Mouse (Mus musculus): ENCODE results near the gene Dbt. TPM values are rescaled to one million over a fixed set of nuclear protein-coding genes. Genes with fewer than 3 reads are reported as not detected.
"Not testable (repeated sequence)": the region's sequence is repeated elsewhere in the genome, so short reads cannot be mapped to it uniquely, and the experiment has no call there.

Dbt gene
- polyA plus RNA-seq, 1 experiment from 2014 or later = 14.8 TPM

DNA sequence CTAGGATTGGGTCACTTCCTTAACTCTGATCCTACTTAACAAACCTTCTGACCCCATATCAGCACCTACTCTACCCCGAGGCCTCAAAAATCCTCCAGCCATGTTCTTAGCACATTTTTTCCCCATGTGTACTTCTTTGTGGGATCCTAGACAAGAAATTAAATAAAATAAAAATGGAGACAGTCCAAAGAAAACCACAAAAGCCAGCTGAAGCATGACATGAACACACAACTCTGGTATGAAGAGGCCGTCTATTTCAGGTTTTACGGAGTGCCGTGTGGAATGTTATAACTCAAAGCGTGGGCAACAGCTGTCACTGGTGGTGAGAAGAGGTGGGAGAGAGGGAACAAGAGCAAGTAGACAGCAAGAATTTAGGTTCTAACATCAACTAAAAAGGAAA is 38.5 kb downstream of the Dbt start:
- WGBS = 97% methylated on average over 5 of the region's 5 CpGs
- H3K9me3 ChIP-seq (replicated peaks) = no peaks in the 10 kb centered on the region
- no peaks in the 10 kb centered on the region for H3K27me3 ChIP-seq
- no peak overlapping the region for H3K4me3 ChIP-seq
- H3K4me1 ChIP-seq = no peaks in the 10 kb centered on the region
- H3K9ac ChIP-seq = no peak overlapping the region
- ATAC-seq (ENCODE audit: low FRiP score) = no peak
- H3K27ac ChIP-seq = no peak overlapping the region
- no peak overlapping the region for H3K4me2 ChIP-seq (replicated peaks)
- peaks cover 26% of the 10 kb centered on the region for H3K36me3 ChIP-seq

DNA sequence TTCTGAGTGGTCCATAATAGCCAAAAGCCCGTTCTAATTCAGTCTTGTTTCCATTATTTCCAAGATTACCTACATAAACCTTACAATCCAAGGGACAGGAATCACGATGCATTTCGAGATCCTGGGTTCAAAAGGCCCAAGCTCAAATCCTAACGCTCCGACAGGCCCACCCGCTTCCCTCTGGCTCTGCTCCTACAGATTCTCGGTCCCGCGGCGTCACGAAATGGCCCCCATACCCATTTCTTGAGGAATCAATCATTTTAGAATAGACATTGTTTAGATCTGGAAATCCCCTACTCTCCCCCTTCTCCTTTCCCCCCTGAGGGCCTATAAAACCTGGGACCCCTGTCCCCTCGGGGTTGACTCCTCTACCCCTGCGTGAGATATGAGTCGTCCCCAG is 48.4 kb downstream of the Dbt start:
- ATAC-seq (ENCODE audit: low FRiP score); H3K27ac ChIP-seq: not testable (repeated sequence)
- 95% methylated on average over 14 of the region's 14 CpGs for WGBS

DNA sequence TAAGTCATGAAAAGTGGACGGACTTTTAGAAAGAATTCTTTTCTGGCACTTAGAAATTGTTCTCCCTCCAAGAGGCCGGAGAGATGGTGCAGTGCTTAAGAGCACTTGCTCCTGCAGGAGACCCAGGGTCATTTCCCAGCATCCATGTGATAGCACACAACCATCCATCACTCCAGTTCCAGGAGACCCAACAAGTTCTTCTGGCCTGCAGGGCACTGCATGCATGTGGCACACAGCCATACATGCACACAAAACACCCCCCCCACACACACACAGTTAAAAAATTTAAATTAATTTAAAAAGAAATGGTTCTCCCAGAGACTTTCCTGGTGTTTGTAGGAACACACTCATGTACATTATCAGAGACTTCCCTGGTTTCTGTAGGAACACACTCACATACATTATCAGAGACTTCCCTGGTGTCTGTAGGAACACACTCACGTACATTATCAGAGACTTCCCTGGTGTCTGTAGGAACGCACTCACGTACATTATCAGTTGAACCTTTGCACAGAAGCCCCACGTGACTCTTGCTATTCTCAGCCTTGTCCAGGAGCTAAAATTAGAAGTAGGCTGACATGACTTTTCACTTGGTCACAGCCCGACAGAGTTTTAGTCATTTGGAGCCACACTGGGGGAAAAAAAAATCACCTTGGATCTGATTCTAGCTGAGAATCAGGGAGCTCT is 49.7 kb downstream of the Dbt start, which contains the start of gene Lrrc39:
TSS of gene Lrrc39 (plus strand) at position 566 of the 687 bp plus-strand sequence.
- no peaks in the 10 kb centered on the region for H3K4me1 ChIP-seq
- WGBS = 80% methylated on average over 7 of the region's 7 CpGs
- H3K27ac ChIP-seq = no peak within 1 kb of the TSS
- H3K36me3 ChIP-seq = no peaks in the 10 kb centered on the region
- H3K4me3 ChIP-seq = no peak within 1 kb of the TSS
- no peak within 1 kb of the TSS for H3K9ac ChIP-seq
- ATAC-seq (ENCODE audit: low FRiP score) = no peak
- H3K27me3 ChIP-seq = no peaks in the 10 kb centered on the region
- no peaks in the 10 kb centered on the region for H3K9me3 ChIP-seq (replicated peaks)
- no peak within 1 kb of the TSS for H3K4me2 ChIP-seq (replicated peaks)

More for the DNA sequence above, 48.4 kb downstream of the Dbt start:
- H3K27me3 ChIP-seq; H3K9me3 ChIP-seq (replicated peaks); H3K9ac ChIP-seq; H3K36me3 ChIP-seq; H3K4me3 ChIP-seq; H3K4me2 ChIP-seq (replicated peaks); H3K4me1 ChIP-seq: not testable (repeated sequence)

DNA sequence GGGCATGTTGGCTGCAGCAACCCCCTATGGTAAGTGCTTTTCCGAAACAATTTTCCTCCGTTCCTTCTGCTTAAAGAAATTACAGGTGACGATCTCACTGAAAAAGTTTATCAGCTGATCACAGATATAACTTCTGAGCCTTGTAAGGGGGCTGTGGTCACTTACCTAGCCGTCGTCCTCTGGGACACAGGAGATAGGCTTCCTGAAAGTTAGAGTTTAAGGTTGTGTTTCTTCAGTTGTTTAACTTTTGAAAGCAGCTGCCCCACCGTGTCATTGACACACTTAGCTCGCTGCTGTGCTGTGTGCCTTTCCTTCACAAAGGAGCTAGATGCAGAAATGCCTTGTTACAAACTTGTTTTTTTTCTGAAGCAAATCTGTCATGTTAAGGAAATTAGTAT is 50.2 kb downstream of the Dbt start:
- Histone ChIP-seq H3K4me2 (replicated peaks) (no peak overlapping the region), H3K9me3 (replicated peaks) (no peaks in the 10 kb centered on the region), H3K9ac (no peak overlapping the region), H3K27ac (no peak overlapping the region), H3K4me1 (no peaks in the 10 kb centered on the region), H3K4me3 (no peak overlapping the region), H3K27me3 (no peaks in the 10 kb centered on the region), H3K36me3 (no peaks in the 10 kb centered on the region)
- 83% methylated on average over 7 of the region's 7 CpGs for WGBS
- ATAC-seq (ENCODE audit: low FRiP score) = no peak

DNA sequence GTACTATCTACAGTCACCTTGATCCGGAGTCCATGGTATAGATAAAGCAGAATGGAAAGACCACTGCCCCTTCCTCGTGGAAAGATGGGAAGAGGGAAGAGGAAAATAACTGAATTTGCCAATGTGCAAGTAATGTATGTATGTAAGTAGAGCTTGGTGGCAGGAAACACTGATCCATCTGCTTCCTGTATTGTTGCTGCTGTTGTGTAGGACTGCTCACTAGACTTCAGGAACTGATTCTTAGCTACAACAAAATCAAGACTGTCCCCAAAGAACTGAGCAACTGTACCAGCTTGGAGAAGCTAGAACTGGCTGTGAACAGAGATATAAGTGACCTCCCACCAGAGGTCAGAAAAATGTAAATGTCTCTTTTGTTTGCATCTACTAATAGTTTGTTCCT is 57.8 kb downstream of the Dbt start:
- Histone ChIP-seq H3K9ac (no peak overlapping the region), H3K4me1 (no peaks in the 10 kb centered on the region), H3K4me3 (no peak overlapping the region), H3K9me3 (replicated peaks) (no peaks in the 10 kb centered on the region), H3K27ac (no peak overlapping the region), H3K4me2 (replicated peaks) (no peak overlapping the region), H3K36me3 (no peaks in the 10 kb centered on the region), H3K27me3 (no peaks in the 10 kb centered on the region)
- WGBS = 83% methylated on average over 2 of the region's 2 CpGs
- ATAC-seq (ENCODE audit: low FRiP score) = no peak

DNA sequence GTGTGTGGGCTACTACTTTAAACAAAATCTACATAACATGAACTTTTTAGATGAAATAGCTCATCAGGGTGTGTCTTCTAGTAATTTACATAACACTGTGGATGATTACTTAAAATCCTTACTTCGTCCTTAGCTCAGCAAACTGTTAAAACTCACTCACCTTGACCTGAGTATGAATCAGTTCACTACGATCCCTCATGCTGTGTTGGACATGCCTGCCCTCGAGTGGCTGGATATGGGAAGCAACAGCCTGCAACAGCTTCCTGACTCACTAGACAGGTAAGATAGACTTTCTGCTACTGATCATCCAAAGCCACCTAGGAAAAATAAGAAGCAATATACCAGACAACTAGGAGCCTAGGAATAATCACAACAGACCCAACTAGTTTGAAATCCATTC is 64.4 kb downstream of the Dbt start:
- Histone ChIP-seq H3K27ac (no peak overlapping the region), H3K9me3 (replicated peaks) (no peaks in the 10 kb centered on the region), H3K4me1 (no peaks in the 10 kb centered on the region), H3K36me3 (peaks cover 21% of the 10 kb centered on the region), H3K4me3 (no peak overlapping the region), H3K27me3 (no peaks in the 10 kb centered on the region), H3K4me2 (replicated peaks) (no peak overlapping the region), H3K9ac (no peak overlapping the region)
- 64% methylated on average over 3 of the region's 3 CpGs for WGBS
- ATAC-seq (ENCODE audit: low FRiP score) = no peak

DNA sequence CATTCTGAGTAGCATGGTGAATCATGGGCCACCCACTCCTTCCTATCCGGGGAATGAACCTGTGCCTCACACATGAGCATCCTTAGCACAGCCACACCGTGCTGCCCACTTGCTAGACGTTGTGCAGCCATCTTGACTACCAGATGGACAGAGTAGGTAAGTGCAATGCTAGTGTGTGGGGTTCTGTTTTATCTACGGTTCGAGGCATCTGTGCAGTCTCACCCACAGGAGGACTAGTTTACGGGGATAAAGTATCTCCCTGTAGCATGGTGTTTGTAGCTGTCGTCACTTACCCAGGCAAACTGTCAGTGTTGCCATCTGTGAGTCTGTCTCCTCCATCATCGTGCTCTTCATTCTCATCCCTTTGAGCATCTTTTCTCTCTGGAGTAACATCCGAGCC is 69.3 kb downstream of the Dbt start:
- Histone ChIP-seq H3K27ac (no peak overlapping the region), H3K4me1 (no peaks in the 10 kb centered on the region), H3K4me3 (no peak overlapping the region), H3K4me2 (replicated peaks) (no peak overlapping the region), H3K36me3 (peaks cover 63% of the 10 kb centered on the region), H3K27me3 (no peaks in the 10 kb centered on the region), H3K9ac (no peak overlapping the region), H3K9me3 (replicated peaks) (no peaks in the 10 kb centered on the region)
- WGBS = 95% methylated on average over 9 of the region's 9 CpGs
- no peak for ATAC-seq (ENCODE audit: low FRiP score)

DNA sequence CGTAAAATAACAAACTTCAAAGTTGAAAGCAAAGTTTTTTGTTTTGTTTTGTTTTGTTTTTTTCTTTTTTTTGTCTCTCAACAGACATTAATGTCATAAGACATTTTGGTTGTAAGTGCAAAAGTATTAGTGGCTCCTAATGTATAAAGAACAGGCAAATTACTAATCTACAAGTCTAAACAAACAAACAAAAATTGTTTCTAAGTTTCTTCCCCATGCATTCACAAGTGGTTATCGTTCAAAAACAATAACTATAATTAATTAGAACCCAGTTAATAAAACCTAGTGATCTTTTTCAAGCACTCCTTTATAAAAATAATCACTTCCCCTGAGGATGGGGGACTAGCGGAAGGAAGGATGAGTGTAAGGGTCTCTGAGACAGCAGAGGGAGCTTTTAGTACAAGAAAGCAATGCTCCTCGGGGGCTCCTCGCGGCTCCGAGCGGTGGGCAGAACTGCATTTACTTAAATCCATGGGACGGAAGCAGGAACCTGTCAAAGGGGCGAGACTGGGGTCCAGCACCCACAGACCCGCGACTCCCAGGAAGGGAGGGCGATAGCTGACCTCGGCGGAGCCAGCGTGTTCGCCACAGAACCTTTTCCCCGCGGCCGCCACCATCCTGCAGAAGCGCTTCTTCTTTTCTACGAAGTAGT is 81.3 kb downstream of the Dbt start:
- Histone ChIP-seq H3K9ac (peak overlapping the region; percentile 68), H3K4me2 (replicated peaks) (peak overlapping the region; percentile 68), H3K27ac (peak overlapping the region; percentile 88), H3K36me3 (peaks cover 26% of the 10 kb centered on the region), H3K27me3 (no peaks in the 10 kb centered on the region), H3K9me3 (replicated peaks) (no peaks in the 10 kb centered on the region), H3K4me1 (peaks cover 9% of the 10 kb centered on the region), H3K4me3 (peak overlapping the region; percentile 66)
- 2% methylated on average over 22 of the region's 22 CpGs for WGBS
- peak; percentile 80 for ATAC-seq (ENCODE audit: low FRiP score)

DNA sequence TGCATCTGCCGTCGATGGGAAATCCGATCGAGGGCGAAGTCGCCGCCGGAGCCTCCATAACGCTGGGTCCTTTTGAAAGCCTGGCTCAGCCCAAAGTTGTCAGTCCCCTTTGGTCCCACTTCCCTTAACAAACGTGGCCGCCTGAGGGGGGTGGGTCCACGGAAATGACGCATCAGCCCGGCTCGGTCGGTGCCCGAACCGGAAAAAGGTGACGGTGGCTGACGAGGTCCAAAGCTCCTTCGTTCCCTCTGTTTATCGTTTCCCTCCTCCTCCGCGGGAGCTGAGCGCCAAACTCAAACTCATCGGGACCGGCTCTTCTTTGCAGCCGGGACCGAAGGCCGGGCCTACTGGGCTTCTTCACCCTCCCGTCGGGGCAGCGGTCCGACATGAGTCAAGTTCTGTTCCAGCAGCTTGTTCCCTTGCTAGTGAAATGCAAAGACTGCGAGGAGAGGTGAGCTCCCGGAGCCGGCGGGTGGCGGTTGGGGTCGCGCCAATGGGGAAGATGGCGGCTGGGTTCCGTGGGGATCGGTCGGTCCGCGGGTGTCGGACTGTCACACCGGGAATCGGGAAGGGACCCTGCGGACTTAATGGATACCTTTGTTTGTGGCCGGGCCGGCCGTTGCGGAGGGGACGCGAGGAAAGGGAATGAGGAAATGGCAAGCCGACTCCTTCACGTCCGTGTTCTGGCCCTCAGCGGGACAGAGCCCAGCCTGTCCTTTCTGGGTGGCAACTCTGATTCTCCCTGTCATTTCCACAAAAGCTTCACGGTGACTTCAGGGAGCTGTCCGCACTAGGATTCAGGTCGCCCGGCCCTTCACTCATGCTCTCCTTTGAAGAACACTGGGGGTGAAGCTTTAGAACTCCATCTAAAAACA is 82.1 kb downstream of the Dbt start, which contains the start of gene Sass6:
TSS of gene Sass6 (plus strand) at position 255 of the 875 bp plus-strand sequence.
- H3K9ac ChIP-seq = peak within 1 kb of the TSS; percentile 68
- under 1% methylated on average over 65 of the region's 65 CpGs for WGBS
- H3K27ac ChIP-seq = peak within 1 kb of the TSS; percentile 88
- H3K27me3 ChIP-seq = no peaks in the 10 kb centered on the region
- peak; percentile 98 for ATAC-seq (ENCODE audit: low FRiP score)
- peak within 1 kb of the TSS; percentile 68 for H3K4me2 ChIP-seq (replicated peaks)
- peaks cover 9% of the 10 kb centered on the region for H3K4me1 ChIP-seq
- H3K4me3 ChIP-seq = peak within 1 kb of the TSS; percentile 66
- no peaks in the 10 kb centered on the region for H3K9me3 ChIP-seq (replicated peaks)
- H3K36me3 ChIP-seq = peaks cover 18% of the 10 kb centered on the region

DNA sequence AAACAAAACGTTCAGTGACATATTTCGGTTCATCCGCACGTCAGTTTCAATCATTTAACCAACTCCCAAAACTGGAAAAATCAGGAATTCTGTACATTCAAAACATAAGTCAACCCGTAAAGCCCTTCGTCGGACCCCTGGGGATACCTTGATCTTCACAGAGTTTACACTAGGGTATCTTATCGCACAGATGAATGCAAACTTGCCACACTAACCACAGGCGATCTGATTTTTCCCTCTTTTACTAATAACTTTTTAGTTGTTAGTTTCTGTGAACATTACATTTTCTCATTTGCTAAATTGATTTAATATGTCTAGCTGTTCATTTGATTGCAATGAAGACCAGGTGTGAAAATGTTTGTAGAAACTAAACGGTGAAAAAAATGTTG is 82.7 kb downstream of the Dbt start:
- 9% methylated on average over 10 of the region's 10 CpGs for WGBS
- H3K27ac ChIP-seq = no peak overlapping the region
- H3K27me3 ChIP-seq = no peaks in the 10 kb centered on the region
- peak overlapping the region; percentile 68 for H3K9ac ChIP-seq
- peak overlapping the region; percentile 68 for H3K4me2 ChIP-seq (replicated peaks)
- no peak for ATAC-seq (ENCODE audit: low FRiP score)
- H3K4me3 ChIP-seq = peak overlapping the region; percentile 66
- H3K9me3 ChIP-seq (replicated peaks) = no peaks in the 10 kb centered on the region
- peaks cover 9% of the 10 kb centered on the region for H3K4me1 ChIP-seq
- H3K36me3 ChIP-seq = peaks cover 12% of the 10 kb centered on the region
